Mouse (Mus musculus) heart, adult 9 months (tissue): ENCODE results near the gene Hoxb7.

ENCODE experiments used
- DNase-seq, 2 experiments: peaks; one replicate each; pipeline ENCODE4 v3.0.0; 2022; ENCODE audit warnings: low spot score in 2 of 2

Hoxb7 gene

GRCm38 (mm10) chr11:96314671-96315343 lies 28.4 kb downstream of the Hoxb7 start:
- DNase-seq: no peak

GRCm38 (mm10) chr11:96315344-96315681 lies 28.9 kb downstream of the Hoxb7 start:
- no peak for DNase-seq

GRCm38 (mm10) chr11:96316696-96317607 lies 30.5 kb downstream of the Hoxb7 start:
- DNase-seq: no peak

GRCm38 (mm10) chr11:96317608-96318367 lies 31.4 kb downstream of the Hoxb7 start, which contains the start of gene Hoxb4:
Hoxb4 (plus strand) TSS chr11:96318267.
- no peak for DNase-seq

- peak; percentile 56 to 80 for DNase-seq
These were observed 32.1 kb downstream of the Hoxb7 start for GRCm38 (mm10) chr11:96318368-96319070.

GRCm38 (mm10) chr11:96319071-96319902 lies 32.9 kb downstream of the Hoxb7 start:
- no peak for DNase-seq

- DNase-seq: no peak
These were observed 33.5 kb downstream of the Hoxb7 start for GRCm38 (mm10) chr11:96319910-96320309.

GRCm38 (mm10) chr11:96320688-96321087 lies 34.3 kb downstream of the Hoxb7 start:
- no peak for DNase-seq

- no peak for DNase-seq
These were observed 35.4 kb downstream of the Hoxb7 start for GRCm38 (mm10) chr11:96321846-96322245.

GRCm38 (mm10) chr11:96322738-96323137 lies 36.3 kb downstream of the Hoxb7 start:
- no peak for DNase-seq

GRCm38 (mm10) chr11:96323154-96323553 lies 36.7 kb downstream of the Hoxb7 start, which contains the start of gene Hoxb3:
Hoxb3 (plus strand) TSS chr11:96323326.
- no peak for DNase-seq

- DNase-seq: no peak
These were observed 37.7 kb downstream of the Hoxb7 start for GRCm38 (mm10) chr11:96324125-96324524.

GRCm38 (mm10) chr11:96324965-96325364 lies 38.5 kb downstream of the Hoxb7 start:
- no peak for DNase-seq

GRCm38 (mm10) chr11:96325747-96326212 lies 39.4 kb downstream of the Hoxb7 start:
- no peak for DNase-seq

GRCm38 (mm10) chr11:96326705-96327104 lies 40.3 kb downstream of the Hoxb7 start:
- no peak for DNase-seq

GRCm38 (mm10) chr11:96327122-96327521 lies 40.7 kb downstream of the Hoxb7 start:
- no peak for DNase-seq

- no peak for DNase-seq
These were observed 41.3 kb downstream of the Hoxb7 start for GRCm38 (mm10) chr11:96327750-96328149.

GRCm38 (mm10) chr11:96328605-96329004 lies 42.2 kb downstream of the Hoxb7 start:
- DNase-seq: no peak

- DNase-seq: no peak
These were observed 45.7 kb downstream of the Hoxb7 start for GRCm38 (mm10) chr11:96332105-96332504.

GRCm38 (mm10) chr11:96332618-96333032 lies 46.2 kb downstream of the Hoxb7 start:
- DNase-seq: no peak
